Mouse (Mus musculus): ENCODE measurements around the gene Dtnbp1.
A peak's percentile ranks its signal among the peaks of the same experiment; 100 is the strongest.

Gene Dtnbp1

DNA sequence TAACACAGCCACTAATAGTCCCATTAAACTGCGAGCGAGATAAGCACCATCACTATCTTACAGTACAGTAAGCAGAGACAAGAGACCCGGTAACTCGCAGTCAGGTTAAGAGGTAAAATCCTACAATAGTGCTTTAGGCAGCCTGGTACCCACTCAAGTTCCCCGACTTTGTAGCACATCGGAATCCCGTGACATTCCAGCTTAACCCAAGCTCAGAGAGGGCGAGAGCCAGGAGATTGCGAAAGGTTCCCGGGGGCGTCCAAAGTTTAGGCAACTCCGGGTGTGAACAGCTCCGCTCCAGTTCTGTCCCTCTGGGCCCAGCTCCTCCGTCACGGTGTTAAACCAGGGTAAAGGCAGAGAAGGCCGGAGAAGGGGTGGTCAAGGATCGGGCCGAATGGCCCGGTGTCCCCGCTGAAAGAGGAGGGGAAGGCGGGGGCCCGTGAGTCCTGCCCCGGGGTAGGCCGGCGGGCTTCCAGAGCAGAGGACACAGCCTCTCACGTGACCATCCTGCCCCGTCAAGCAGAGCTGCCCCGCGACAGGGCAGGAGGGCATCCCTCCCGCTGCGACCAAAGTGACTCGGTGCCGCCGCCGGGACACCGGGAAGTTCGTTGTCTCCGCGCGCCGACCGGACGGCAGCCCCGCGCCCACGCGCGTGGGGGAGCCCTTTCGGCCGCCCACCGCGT is 578 bp downstream of the Dtnbp1 start:
- peak; percentile 63 for DNase-seq (ENCODE audit: low read depth, low spot score)

DNA sequence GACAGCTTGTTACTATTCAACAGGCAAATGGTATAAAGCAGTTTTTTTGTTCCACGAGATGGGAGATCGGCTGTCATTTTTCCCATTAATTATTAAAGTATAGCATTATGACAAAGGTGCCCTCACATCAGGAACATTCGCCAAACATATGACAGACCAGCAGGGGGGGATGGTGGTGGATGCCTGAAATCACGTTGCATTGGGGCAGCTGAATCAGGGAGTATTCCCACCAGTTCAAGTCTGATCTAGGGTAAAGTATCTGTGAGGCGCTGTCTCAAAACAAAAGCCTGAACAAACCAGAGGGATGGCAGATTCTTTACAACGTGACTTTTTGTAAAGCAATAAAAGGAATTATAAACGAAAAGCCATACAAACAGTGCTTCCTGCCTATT is 1.1 kb downstream of the Dtnbp1 start:
- peak; percentile 66 for DNase-seq (ENCODE audit: low read depth, low spot score)

DNA sequence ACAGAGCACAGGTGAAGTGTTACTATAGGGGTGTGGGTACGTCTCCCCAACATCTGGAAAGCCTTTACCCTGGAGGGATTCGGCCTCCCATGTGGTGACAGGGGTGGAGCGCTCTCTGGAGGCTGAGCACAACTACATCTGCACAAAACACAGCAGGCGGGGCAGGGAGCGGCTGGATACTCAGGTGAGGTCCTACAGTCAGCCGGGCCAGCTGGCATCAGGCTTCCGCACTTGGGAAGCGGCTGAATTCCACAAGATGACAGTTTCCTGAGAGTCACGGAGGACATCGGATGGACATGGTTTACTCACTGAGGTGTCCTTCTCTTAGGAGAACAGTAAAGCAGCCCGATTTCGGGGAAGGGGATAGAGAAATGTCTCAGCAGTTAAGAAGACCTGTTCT is 2.7 kb downstream of the Dtnbp1 start:
- DNase-seq (ENCODE audit: low read depth, low spot score), result no peak

DNA sequence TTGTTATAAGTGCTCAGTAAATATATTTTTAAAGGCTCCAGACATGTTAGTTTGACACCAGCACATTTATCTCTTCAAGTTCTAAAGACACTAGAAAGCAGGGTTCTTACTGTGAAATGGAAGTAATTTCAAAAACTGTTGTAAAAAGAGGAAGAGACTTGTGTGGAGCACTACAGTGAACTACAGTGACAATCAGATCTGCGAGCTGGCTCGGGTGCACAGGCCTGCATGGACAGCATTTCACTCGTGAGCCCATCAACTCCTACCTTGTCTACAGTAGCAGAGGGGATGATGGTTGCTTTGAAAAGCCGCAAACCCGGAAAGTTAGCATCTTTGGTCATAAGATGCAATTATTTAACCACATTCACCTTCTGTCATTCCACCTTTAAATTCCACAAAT is 5.6 kb downstream of the Dtnbp1 start:
- no peak for DNase-seq (ENCODE audit: low read depth, low spot score)

DNA sequence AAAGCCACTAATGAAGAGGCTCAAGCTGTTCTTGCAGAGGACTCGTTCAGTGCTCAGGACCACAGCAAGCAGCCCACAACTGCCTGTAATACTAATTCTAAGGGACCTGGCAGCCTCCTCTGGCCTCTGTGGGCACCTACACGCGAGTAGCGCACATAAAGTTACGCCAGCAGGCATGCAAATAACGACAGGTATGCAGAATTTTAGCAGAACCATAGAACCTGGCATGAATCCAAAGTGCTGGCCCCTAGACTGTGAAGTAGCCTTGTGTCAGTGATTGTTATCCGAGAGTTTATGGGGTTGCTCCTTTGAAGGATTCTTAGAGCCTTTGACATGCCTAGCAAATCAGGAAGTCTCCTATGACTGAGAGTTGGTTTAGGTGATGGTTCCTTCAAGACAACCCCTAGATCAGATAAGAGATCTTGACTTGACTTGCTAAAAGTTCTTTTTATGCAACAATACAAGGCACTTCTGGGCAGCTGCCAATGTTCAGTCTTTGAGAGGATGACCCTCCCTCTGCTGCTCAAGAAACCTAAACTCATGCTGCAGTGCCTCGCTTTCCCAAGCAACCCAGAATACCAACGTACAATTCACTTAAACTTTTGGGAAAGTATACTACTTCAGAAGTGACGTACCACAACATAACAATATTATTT is 9.3 kb downstream of the Dtnbp1 start:
- DNase-seq (ENCODE audit: low read depth, low spot score), result no peak

DNA sequence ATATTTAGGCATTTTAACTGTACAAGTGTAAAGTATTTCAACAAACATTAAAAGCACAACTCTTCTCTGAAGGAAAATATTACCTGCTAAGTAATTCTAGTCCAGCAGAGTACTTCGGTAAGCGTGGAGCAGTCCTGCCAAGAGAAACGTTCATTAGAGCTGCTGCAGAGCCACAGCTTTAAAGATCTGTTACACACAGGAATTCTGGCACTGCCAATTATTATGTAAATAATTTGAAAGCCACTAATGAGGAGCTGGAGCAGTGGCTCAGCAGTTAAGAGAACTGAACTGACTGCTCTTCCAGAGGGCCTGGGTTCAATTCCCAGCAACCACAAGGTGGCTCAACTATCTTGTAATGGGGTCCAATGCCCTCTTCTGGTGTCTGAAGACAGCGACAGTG is 10.0 kb downstream of the Dtnbp1 start:
- DNase-seq (ENCODE audit: low read depth, low spot score), result no peak

DNA sequence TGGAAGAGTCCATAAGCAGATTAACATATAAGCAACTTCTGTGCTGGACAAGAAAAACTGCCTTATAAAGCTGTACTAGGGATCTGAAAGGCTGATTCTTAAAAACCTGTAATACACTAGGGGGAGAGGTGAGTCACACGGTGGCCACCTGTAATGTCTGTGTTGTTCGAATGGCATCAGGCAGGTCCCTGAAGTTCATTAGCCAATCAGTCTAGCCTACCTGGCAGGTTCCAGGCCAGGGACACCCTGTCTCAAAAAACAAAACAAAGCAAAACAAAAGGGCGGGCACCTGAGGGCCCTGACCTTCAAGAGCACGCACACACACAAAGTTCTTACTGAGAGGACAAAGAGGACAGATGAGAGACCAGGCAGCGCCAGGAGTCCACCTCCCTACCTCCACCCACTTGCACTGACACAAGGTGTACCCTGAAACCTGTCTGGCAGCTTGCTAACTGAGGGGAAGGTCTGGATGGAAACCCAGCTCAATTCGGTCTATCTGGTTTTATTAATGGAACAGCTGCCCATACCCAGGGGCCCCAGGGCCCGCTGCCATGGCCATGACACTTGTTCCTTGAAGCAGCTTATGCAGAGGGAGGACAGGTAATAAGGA is 11.8 kb downstream of the Dtnbp1 start:
- no peak for DNase-seq (ENCODE audit: low read depth, low spot score)

DNA sequence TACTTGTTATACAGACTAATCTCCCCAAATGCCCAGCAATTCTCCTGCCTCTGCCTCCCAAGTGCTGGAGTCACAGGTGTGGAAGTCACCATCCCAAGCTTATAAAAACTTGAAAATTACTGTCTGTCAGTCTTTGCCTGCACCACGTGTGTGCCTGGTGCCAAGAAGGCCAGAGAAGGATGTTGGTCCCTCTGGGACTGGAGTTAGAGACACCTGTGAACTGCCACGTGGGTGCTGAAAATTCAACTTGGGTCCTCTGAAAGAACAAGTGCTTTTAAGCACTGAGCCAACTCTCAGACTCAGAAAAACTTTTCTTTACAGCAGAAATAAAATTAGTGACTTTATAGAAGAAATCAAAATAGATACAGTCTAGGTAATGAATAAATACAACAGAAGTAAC is 15.6 kb downstream of the Dtnbp1 start:
- no peak for DNase-seq (ENCODE audit: low read depth, low spot score)

DNA sequence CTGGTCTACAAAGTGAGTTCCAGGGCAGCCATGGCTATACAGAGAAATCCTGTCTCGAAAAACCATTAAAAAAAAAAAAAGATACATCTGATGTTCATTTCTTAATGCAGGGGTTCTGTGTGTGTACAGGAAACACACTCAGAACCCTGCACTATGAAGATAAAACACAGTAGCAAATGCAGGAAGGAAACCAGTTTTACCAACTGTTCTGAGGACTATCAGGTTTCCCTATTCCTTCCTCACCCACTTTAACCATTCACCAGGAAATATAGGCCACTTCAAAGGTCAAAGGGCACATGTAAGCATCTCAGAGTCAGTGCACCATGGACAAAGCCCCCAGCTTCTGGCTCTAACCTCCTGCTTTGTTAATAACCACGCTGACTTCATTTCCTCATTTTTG is 16.6 kb downstream of the Dtnbp1 start:
- DNase-seq (ENCODE audit: low read depth, low spot score), result no peak

DNA sequence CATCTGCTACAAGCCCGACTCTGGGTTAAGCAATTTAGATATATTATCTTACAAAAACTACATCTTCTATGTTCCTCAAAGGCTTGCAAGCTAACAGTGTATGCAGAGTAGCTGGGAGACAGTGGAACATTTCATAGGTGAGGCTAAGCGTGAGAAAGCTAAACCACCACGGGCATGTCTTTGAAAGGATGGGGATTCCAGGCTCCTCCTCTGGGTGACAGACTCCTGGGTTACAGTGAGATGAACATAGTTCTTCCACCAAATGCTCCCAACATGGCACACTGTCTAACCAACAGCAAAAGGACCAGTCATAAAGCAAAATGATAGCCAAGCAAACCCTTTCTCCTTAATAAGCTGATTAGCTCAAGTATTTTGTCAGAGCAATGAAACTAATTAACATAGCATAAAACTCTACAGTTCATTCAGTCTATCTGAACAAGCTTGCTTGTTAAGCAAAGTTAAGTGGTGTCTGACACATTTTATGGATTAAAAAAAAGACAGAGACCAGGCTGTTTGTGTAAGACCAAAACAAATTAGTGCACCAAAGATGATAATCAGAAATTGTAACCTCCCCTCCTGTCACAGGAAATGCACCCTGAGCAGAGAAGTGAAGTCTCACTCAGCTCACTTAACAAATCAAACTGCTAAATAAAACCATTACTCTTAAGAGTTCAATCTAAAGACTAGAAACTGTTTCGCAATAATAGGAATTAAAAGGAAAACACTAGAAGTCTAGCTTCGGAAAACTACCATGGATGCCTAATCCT is 18.1 kb downstream of the Dtnbp1 start:
- no peak for DNase-seq (ENCODE audit: low read depth, low spot score)

DNA sequence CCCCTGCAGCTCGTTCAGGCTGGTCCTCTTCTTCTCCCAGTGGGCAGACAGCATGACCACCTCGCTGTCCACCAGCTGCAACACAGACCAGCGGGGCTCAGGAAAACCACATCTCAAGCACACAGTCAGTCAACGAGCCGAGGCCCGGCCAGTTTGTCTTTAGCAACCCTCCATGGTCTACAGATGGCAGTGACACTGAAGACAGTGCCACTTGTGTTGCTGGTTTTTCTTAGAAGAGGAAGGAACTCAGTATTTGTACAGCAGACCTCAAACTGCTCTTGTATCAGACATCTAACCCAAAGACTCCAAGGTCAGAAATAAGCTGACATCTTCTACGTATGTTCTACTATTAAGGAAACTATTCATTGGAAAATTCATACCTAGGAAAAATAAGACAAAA is 19.1 kb downstream of the Dtnbp1 start:
- no peak for DNase-seq (ENCODE audit: low read depth, low spot score)

DNA sequence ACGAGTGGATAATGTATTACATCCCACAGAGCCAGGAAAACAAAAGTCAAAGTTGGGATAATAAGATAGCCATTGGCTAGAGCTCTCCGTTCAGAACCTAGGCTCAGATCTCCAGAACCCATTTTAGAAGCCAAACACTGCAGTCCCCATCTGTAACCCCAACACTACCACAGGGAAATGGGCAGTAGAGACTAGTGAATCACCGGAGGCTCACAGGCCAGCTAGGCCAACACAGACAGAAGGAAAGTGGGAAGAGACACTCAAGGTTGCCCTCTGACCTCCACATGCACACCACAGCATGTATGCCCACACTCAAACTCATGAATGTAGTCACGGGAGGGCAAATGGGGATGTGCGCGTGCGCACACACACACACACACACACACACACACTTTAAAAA is 22.5 kb downstream of the Dtnbp1 start:
- DNase-seq (ENCODE audit: low read depth, low spot score), result no peak

DNA sequence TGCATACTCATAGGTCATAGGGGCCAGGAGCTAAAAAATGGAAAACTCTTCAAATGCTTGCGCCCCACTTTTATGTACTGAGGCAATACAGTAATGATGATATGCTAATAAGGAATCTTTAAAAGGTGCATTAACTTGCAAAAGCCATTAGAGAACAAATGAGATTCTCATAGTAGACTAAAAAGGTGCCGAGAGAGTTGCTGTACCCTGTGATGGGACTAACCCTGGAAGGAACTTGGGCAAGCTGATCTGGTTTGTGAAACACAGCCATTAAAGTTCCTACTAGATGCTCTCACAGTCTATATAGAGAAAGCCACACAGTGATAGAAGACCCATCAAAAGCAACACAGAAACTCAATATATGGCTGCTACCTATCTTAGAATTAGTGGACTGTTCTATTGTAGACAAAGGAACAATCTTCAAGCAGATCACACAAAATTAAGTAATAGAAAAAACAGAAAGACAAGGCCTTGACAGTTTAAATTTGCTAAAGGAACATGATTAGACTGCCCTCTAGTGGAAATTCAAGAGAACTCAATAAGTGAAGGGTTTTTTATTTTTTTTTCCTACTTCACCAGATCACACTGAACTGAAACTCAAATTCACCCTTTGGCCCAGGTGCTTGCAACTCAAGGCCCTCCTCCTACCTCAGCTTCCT is 24.3 kb downstream of the Dtnbp1 start:
- peak; percentile 20 for DNase-seq (ENCODE audit: low read depth, low spot score)

DNA sequence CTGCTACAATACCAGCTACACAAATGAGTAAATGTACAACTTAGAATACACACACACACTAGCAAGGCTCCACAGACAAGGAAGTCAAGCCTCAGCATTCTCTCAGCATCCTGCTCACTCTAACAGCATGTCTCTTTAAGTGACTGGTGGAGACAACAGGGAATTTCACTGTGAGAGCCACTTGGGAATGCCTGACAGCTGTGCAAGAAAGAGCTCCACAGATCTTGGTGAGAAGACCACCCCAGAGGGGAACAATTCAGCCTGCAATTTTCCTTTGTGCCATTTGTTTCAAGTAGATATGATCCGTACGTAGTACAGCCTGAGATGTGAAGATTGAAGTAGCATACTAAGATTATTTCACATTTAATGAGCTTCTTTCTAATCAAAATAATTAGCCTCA is 24.9 kb downstream of the Dtnbp1 start:
- no peak for DNase-seq (ENCODE audit: low read depth, low spot score)

DNA sequence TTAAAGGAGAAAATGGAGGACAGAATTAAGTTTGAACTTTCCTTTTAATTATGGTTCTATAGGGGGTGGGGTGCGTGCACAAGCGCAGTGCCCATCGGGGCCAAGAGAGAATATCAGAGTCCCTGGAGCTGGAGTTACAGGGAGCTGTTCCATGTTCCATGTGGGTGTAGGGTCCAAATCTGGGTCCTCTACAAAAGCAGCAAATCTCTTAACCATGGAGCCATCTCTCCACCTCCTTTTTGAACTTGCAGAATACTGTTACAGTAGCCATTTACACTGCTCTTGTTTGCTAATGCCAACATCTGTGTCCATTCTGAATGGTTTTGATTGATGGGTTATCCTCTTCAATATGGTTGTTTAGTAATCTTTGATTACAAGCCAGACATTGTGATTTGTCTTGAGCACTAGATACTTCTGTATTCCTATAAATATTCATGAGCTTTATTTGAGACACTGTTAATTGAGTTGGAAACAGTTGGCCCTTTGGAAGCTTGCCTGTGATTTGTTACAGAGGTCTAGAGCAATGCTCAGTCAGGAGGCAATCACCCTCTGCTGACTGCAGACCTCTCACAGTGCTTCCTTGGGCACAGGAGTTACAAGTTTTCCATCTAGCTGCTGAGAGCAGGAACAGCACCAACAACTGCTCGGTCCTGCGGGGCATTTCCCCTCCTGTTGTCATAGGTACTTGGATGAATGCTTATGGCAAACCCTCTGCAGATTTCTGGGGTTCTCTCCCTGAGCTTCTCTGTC is 41.2 kb downstream of the Dtnbp1 start:
- no peak for DNase-seq (ENCODE audit: low read depth, low spot score)

DNA sequence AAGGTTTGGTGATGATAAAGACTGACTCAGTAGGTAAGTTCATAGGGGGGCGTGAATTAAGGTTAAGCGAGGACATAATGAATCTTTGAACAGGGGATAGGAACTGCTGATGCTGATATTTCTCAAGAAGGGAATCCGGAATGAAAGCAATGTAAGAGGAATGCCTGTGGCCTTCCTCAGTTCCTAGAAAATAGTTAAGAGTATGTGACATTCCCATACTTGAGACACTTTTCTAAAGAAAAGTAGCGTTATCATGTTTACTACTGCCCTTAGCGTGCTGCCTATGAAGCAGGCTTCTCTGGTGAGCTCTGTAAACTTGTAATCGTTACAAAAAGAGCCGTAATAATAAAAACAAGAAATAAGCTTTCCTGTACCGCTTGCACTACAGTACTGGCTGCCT is 44.9 kb downstream of the Dtnbp1 start:
- no peak for DNase-seq (ENCODE audit: low read depth, low spot score)

DNA sequence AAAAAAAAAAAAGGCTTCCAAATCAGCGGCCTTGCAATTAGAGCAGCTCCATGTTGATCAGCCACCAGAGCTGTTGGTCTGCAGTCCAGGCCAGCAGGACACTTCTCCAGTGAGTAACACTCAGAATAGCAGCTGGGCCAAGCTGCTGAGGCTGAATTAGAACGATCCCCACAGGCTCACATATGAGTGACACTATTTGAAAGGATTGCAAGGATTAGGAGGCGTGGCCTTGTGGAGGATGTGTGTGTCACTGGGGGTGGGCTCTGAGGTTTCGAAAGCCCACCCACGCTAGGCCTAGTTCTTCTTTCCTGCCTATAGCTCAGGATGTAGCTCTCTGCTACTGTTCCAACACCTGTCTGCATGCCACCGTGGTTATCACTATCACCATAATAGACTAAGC is 46.2 kb downstream of the Dtnbp1 start:
- DNase-seq (ENCODE audit: low read depth, low spot score), result no peak

DNA sequence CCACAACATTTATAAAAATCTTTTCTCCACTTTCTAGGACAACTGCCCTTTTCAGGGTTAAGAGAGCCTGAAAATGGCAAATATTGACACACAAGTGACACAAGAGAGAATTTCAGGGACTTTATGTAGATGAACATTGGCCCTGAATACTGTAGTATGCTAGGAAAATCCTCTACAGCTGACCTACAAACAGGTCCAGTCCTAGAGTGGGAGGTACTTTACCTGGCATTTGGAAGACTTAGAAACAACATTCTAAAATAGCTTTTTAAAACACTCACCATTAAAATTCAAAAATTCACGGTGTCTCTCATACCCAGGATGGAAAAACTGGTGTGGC is 47.7 kb downstream of the Dtnbp1 start:
- no peak for DNase-seq (ENCODE audit: low read depth, low spot score)

DNA sequence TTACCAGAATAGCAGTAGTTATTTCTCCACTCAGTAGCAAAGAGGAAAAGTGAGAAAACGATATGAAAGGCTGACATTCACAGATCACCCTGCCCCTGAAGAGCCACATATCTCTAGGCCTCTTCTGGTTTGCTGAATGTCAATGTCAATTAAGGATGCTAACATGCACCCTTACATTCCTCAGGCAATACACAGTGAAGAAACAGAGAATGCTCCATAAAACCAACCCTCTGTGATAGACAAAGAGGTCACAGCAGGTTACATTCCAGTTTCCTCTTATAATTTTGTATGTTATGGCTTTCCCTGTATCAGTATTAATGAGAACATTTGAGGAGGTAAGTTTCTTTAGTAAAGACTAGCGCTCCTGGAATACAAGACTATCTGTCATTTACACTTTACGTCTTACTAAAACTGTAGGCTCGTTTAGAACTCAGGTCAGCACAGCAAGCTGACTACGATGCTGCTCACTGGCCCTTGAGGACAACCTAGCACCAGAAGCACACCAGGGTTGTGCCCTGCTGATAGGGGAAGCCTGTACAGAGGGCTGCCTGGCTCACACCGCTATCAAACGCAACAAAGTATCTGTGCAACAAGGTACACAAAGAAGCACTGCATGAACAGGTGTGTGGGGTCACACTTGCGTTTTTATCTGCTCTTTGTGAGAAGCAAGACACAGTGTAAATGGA is 48.3 kb downstream of the Dtnbp1 start:
- DNase-seq (ENCODE audit: low read depth, low spot score), result no peak

DNA sequence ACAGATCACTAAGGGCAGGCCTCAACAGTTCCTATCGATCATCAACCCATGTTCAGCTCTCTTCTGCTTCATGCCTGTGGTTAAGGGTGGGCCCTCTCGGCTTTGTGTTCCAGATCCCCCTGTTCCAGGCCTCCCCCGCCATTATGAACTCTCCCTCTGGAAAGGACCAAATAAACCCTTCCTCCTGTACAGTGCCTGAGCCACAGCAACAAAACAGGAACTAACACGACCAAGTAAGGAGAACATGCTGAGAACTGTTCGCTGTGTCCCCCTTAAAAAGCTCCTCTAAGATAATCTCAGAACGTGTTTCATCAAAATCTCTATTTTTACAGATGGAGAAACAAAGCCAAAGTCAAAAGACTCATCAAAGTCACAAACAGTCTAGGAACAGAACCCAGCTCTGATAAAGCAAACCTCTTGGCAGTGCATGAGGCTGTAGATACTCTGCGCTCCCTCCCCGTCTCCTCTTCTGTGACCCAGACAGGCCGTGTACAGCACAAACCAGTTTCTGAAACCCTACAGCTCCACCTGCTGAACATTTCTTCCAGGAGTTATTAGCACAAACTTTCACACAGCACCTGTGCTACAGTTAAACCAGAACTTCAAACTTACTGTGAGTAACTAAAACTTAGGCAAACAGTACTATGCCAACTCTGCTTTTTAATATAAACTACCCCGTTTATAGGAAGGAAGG is 49.4 kb downstream of the Dtnbp1 start:
- peak; percentile 58 for DNase-seq (ENCODE audit: low read depth, low spot score)
